Mouse (Mus musculus): ENCODE data around the gene Atp1a4. TPM values are rescaled to one million over a fixed set of nuclear protein-coding genes. Genes with fewer than 3 reads are reported as not detected.

Atp1a4 gene
- polyA plus RNA-seq, 1 experiment from 2014 or later: not detected

DNA sequence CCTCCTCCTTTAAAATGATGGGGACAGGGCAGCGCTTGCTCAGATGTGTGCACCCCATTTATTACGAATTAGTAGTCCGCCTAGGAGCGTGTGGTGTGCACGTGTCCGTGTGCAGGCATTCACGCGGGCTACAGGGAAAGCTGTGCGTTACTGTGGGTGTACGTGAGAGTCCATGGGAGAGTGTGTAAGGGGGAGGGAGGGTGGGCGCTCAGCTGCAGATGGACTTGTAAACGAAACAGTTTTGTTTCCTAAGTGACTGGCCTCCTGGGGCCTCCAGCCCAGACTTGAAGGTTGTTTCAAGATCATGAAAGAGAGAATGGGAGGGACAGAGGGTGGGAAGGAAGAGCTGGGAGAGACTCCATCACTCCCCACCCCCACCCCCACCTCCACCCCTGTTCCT, 43.0 kb upstream of the Atp1a4 start:
- no peak overlapping the region for H3K9ac ChIP-seq (ENCODE audit: low read depth, low read length)
- H3K4me1 ChIP-seq (ENCODE audit: control insufficient read depth, low read depth, low read length): peaks cover 22% of the 10 kb centered on the region
- no peaks in the 10 kb centered on the region; the same call in none of the 2 replicates for H3K27me3 ChIP-seq (ENCODE audit: control insufficient read depth, insufficient read depth, low read depth, low read length)
- no peaks in the 10 kb centered on the region for H3K9me3 ChIP-seq (replicated peaks; ENCODE audit: control insufficient read depth, low read length)
- ATAC-seq (ENCODE audit: low read depth): no peak
- H3K4me3 ChIP-seq (ENCODE audit: low read depth, low read length): no peak overlapping the region
- 71% methylated on average over 12 of the region's 12 CpGs for WGBS (ENCODE audit: insufficient replicate concordance)
- no peaks in the 10 kb centered on the region for H3K36me3 ChIP-seq (ENCODE audit: control insufficient read depth, insufficient read depth)
- H3K27ac ChIP-seq (ENCODE audit: low read length): no peak overlapping the region
- H3K4me2 ChIP-seq (ENCODE audit: low read depth, low read length): no peak overlapping the region

DNA sequence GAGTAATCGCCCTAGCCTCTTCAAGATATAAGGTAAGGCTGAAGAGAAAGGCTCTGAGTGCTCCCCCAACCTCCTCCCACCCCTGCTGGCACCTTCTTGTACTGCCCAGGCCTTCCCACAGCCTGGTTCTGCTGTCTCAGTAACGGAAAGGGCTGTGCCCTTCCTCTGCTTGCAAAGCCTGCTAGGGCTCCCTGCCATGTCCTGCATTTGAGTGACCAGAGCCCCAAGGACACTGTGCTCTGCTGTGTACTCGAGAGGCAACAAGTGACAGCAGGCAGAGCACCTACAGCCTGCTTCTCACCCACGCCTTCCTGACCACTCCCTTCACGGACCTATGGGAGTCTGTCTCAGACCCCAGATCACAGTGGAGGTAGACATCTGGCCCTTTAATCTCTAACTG, 42.0 kb upstream of the Atp1a4 start:
- 45% methylated on average over 5 of the region's 5 CpGs for WGBS (ENCODE audit: insufficient replicate concordance)
- no peak overlapping the region for H3K4me3 ChIP-seq (ENCODE audit: low read depth, low read length)

DNA sequence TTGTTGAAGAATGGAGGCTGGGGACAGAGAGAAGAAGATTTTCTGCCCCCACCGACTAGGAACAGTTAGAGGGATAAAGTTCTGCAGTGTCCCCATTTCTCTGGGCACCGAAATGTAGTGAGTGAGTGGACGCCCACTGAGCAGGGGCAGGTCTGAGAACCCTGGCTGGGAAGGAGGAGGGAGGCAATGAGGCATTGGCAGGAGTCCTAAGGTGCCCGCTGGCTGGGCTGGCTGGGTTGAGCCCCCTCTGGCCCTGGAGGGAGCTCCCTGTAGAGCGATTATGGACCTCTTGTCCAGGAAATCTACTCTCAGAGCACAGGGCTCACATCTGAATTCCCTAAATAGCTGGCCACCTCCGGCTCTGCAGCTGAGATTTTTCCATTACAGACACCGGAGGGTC, 41.3 kb upstream of the Atp1a4 start:
- H3K9me3 ChIP-seq (replicated peaks; ENCODE audit: control insufficient read depth, low read length): no peaks in the 10 kb centered on the region
- H3K4me2 ChIP-seq (ENCODE audit: low read depth, low read length): no peak overlapping the region
- H3K27ac ChIP-seq (ENCODE audit: low read length): no peak overlapping the region
- peaks cover 12% of the 10 kb centered on the region for H3K4me1 ChIP-seq (ENCODE audit: control insufficient read depth, low read depth, low read length)
- H3K4me3 ChIP-seq (ENCODE audit: low read depth, low read length): no peak overlapping the region
- no peak for ATAC-seq (ENCODE audit: low read depth)
- no peak overlapping the region for H3K9ac ChIP-seq (ENCODE audit: low read depth, low read length)
- H3K36me3 ChIP-seq (ENCODE audit: control insufficient read depth, insufficient read depth): no peaks in the 10 kb centered on the region
- 51% methylated on average over 7 of the region's 7 CpGs for WGBS (ENCODE audit: insufficient replicate concordance)
- no peaks in the 10 kb centered on the region; the same call in none of the 2 replicates for H3K27me3 ChIP-seq (ENCODE audit: control insufficient read depth, insufficient read depth, low read depth, low read length)

More for the DNA sequence above, 42.0 kb upstream of the Atp1a4 start:
- H3K9me3 ChIP-seq (replicated peaks; ENCODE audit: control insufficient read depth, low read length): no peaks in the 10 kb centered on the region
- H3K36me3 ChIP-seq (ENCODE audit: control insufficient read depth, insufficient read depth): no peaks in the 10 kb centered on the region
- no peak overlapping the region for H3K27ac ChIP-seq (ENCODE audit: low read length)
- ATAC-seq (ENCODE audit: low read depth): no peak
- no peaks in the 10 kb centered on the region; the same call in none of the 2 replicates for H3K27me3 ChIP-seq (ENCODE audit: control insufficient read depth, insufficient read depth, low read depth, low read length)
- no peak overlapping the region for H3K9ac ChIP-seq (ENCODE audit: low read depth, low read length)
- no peak overlapping the region for H3K4me2 ChIP-seq (ENCODE audit: low read depth, low read length)
- H3K4me1 ChIP-seq (ENCODE audit: control insufficient read depth, low read depth, low read length): peaks cover 18% of the 10 kb centered on the region

DNA sequence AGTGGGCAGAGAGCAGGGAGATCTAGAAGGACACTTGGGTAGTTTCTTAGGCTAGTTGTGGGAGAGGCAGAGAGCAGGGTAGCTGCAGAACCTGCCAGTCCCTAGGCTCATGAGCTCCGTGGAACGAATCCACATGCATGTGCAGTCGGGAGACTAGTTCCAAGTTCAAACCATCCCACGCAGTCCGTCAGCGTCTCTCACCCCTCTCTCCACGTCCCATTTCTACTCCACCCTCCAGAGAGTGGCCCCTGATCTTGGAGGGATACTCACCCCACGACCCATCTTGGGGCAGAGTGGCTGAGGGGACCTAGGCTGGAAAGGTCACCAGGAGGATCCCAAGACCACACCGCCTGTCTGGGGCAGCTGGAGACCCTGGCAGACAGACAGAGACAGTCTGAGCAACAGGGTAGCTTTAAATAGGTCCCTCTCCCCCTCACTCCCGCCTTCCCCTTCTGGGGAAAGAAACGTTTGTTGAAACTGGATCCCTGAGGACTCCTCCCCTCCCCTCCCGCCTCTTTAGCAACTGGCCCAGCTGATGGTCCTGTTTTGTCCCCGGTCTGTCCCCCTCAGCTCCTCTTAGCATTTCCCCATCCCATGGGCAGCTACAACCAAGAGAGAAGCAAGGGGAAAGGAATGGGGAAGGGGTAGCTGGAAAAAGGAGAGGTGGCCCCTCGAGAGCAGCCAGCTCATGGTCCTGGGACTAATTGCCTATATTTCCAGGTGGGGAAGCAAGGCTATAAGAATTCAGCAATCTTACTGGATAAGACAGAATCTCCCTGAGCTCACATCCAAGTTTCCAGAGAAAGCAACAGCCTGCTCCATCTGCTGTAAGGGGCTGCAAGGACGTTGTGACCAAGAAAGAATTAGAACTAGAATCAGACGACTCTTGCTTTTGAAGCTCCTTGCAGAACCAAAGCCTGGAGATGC, 39.7 kb upstream of the Atp1a4 start, which contains the start of gene Atp1a2:
Gene Atp1a2 (minus strand): TSS at position 454 of the 927 bp plus-strand sequence.
- Histone ChIP-seq H3K9ac (ENCODE audit: low read depth, low read length) (no peak within 1 kb of the TSS), H3K27me3 (ENCODE audit: control insufficient read depth, insufficient read depth, low read depth, low read length) (no peaks in the 10 kb centered on the region; the same call in none of the 2 replicates), H3K4me1 (ENCODE audit: control insufficient read depth, low read depth, low read length) (peaks cover 5% of the 10 kb centered on the region), H3K4me3 (ENCODE audit: low read depth, low read length) (no peak within 1 kb of the TSS), H3K27ac (ENCODE audit: low read length) (no peak within 1 kb of the TSS), H3K9me3 (replicated peaks; ENCODE audit: control insufficient read depth, low read length) (no peaks in the 10 kb centered on the region), H3K36me3 (ENCODE audit: control insufficient read depth, insufficient read depth) (no peaks in the 10 kb centered on the region), H3K4me2 (ENCODE audit: low read depth, low read length) (no peak within 1 kb of the TSS)
- 9% methylated on average over 16 of the region's 16 CpGs for whole genome bisulfite sequencing (ENCODE audit: insufficient replicate concordance)
- no peak for ATAC-seq (ENCODE audit: low read depth)

DNA sequence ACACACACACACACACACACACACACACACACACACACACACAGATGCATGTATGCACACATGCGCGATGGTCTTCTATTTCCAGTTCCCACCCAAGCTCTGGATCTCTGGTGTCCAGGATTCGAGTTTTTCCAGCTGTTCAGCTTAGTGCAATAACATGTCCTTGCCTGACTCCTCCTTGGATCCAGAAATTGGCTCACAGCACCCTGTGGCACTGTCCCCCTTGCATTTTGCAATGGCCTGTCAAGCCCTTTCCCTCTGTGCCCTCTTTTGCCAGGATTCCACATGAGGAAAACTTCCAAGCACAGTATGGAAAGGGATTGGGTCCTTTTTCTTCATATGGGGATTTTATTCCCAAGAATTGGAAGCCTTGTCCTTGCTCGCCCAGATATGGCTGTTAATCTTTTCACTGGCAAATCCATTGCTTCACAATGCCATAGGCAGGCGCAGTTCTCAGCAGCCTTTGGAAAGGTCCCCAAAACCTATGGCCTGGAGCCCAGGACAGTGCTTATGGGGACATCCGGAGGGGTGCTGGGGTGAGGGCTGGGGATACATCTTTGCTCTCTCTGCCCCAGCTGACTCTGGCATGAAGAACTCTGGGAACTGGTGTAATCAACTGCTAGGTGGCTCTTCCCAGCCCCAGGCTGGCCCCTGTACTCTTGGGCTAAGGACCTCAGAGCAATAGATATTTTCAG, 38.7 kb upstream of the Atp1a4 start:
- no peaks in the 10 kb centered on the region for H3K4me1 ChIP-seq (ENCODE audit: control insufficient read depth, low read depth, low read length)
- no peak overlapping the region for H3K4me2 ChIP-seq (ENCODE audit: low read depth, low read length)
- H3K9me3 ChIP-seq (replicated peaks; ENCODE audit: control insufficient read depth, low read length): no peaks in the 10 kb centered on the region
- WGBS (ENCODE audit: insufficient replicate concordance): 64% methylated on average over 6 of the region's 6 CpGs
- no peak overlapping the region for H3K27ac ChIP-seq (ENCODE audit: low read length)
- H3K27me3 ChIP-seq (ENCODE audit: control insufficient read depth, insufficient read depth, low read depth, low read length): no peaks in the 10 kb centered on the region; the same call in none of the 2 replicates
- no peak overlapping the region for H3K9ac ChIP-seq (ENCODE audit: low read depth, low read length)
- no peak for ATAC-seq (ENCODE audit: low read depth)
- no peak overlapping the region for H3K4me3 ChIP-seq (ENCODE audit: low read depth, low read length)
- H3K36me3 ChIP-seq (ENCODE audit: control insufficient read depth, insufficient read depth): no peaks in the 10 kb centered on the region

DNA sequence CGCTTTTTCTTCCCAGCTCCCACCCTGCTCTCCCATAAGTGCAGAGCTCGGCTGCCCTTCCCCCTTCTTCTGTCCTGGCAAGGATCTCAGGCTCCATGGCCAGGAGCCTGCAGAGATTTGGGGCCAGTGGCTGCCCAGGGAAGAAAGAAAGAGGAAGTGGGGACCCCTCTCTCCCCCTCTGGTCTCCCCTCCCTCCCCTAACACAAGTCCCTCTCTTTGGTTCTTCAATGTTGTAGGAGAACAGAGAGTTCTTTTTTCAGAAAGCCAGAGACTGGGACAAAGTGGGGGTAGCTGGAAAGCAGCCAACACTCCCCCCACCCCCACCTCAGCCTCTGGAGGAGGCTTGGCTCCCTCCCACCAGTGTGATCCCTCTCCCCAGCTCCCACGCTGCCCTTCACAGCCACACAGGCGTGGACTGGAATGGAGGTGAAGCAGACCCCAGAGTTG, 37.6 kb upstream of the Atp1a4 start:
- H3K4me1 ChIP-seq (ENCODE audit: control insufficient read depth, low read depth, low read length): no peaks in the 10 kb centered on the region
- no peak overlapping the region for H3K9ac ChIP-seq (ENCODE audit: low read depth, low read length)
- no peaks in the 10 kb centered on the region for H3K36me3 ChIP-seq (ENCODE audit: control insufficient read depth, insufficient read depth)
- no peaks in the 10 kb centered on the region for H3K9me3 ChIP-seq (replicated peaks; ENCODE audit: control insufficient read depth, low read length)
- WGBS (ENCODE audit: insufficient replicate concordance): 51% methylated on average over 4 of the region's 4 CpGs
- no peak overlapping the region for H3K4me2 ChIP-seq (ENCODE audit: low read depth, low read length)
- no peak overlapping the region for H3K4me3 ChIP-seq (ENCODE audit: low read depth, low read length)
- no peak for ATAC-seq (ENCODE audit: low read depth)
- no peak overlapping the region for H3K27ac ChIP-seq (ENCODE audit: low read length)
- H3K27me3 ChIP-seq (ENCODE audit: control insufficient read depth, insufficient read depth, low read depth, low read length): no peaks in the 10 kb centered on the region; the same call in none of the 2 replicates

DNA sequence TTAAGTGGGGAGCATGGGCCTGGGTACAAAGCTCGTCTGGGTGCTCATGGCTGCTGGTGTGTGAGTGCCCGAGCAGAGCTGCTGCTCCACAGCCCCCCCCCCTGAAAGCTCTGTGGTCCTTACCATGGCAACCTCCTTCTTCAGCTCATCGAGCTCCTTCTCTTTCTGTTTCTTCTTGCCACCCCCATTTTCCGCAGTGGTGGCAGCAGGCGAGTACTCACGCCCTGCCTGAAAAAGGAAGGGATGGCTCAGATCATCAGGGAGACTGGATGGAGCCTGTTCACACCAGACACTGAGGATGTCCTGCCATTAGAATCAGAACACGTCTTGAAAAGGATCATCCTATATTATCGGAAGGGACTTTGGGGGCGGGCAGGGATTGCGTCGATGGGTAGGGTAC, 35.2 kb upstream of the Atp1a4 start:
- no peak for ATAC-seq (ENCODE audit: low read depth)
- Histone ChIP-seq H3K4me2 (ENCODE audit: low read depth, low read length) (no peak overlapping the region), H3K27me3 (ENCODE audit: control insufficient read depth, insufficient read depth, low read depth, low read length) (no peaks in the 10 kb centered on the region; the same call in none of the 2 replicates), H3K9me3 (replicated peaks; ENCODE audit: control insufficient read depth, low read length) (no peaks in the 10 kb centered on the region), H3K4me1 (ENCODE audit: control insufficient read depth, low read depth, low read length) (no peaks in the 10 kb centered on the region), H3K27ac (ENCODE audit: low read length) (no peak overlapping the region), H3K9ac (ENCODE audit: low read depth, low read length) (no peak overlapping the region), H3K36me3 (ENCODE audit: control insufficient read depth, insufficient read depth) (no peaks in the 10 kb centered on the region), H3K4me3 (ENCODE audit: low read depth, low read length) (no peak overlapping the region)
- 72% methylated on average over 11 of the region's 11 CpGs for WGBS (ENCODE audit: insufficient replicate concordance)

DNA sequence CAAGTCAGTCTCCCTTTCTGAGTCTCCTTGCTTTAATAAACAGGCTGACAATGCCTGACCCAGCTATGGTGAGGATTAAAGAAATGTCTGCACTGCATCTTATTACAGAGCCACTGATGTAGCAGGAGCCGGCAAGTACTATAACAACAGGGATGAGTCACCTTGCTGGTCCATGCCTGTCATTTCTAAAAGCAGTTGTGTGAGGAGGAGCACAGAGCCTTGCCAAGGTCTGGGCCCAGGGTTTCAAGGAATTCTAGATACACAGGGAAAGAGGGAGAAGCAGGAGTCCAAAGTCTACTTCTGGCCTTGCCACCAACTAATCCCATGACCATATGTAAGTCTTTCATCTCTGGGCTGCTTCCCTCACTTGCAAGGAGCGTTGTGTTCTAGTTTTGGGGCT, 34.7 kb upstream of the Atp1a4 start:
- Histone ChIP-seq H3K27ac (ENCODE audit: low read length) (no peak overlapping the region), H3K4me2 (ENCODE audit: low read depth, low read length) (no peak overlapping the region), H3K36me3 (ENCODE audit: control insufficient read depth, insufficient read depth) (no peaks in the 10 kb centered on the region), H3K27me3 (ENCODE audit: control insufficient read depth, insufficient read depth, low read depth, low read length) (no peaks in the 10 kb centered on the region; the same call in none of the 2 replicates), H3K9ac (ENCODE audit: low read depth, low read length) (no peak overlapping the region), H3K4me1 (ENCODE audit: control insufficient read depth, low read depth, low read length) (no peaks in the 10 kb centered on the region), H3K4me3 (ENCODE audit: low read depth, low read length) (no peak overlapping the region), H3K9me3 (replicated peaks; ENCODE audit: control insufficient read depth, low read length) (no peaks in the 10 kb centered on the region)
- ATAC-seq (ENCODE audit: low read depth): no peak
- 63% methylated on average over 2 of the region's 2 CpGs for WGBS (ENCODE audit: insufficient replicate concordance)

DNA sequence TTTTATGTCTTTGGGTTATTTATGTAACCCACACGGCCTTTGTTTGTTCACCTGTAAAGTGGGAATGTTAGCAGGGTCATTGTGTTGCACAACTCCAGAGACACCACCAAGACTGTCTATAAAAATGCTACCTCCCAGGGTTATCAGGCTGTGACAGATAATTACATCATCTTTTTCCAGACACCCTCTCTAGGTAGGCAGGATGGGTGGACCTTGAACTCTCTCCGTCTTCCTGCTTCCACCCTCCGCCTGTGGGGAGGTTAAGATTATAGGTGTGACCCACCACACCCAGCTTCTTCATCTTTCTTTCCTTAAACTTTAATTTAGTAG, 31.4 kb upstream of the Atp1a4 start:
- no peak for ATAC-seq (ENCODE audit: low read depth)
- WGBS (ENCODE audit: insufficient replicate concordance): 28% methylated on average over 3 of the region's 3 CpGs
- no peak overlapping the region for H3K27ac ChIP-seq (ENCODE audit: low read length)

More for the DNA sequence above, 31.4 kb upstream of the Atp1a4 start:
- no peaks in the 10 kb centered on the region for H3K27me3 ChIP-seq (ENCODE audit: control insufficient read depth, insufficient read depth, low read depth, low read length)
- H3K9ac ChIP-seq (ENCODE audit: low read depth, low read length): no peak overlapping the region
- H3K4me3 ChIP-seq (ENCODE audit: low read depth, low read length): no peak overlapping the region
- no peak overlapping the region for H3K4me2 ChIP-seq (ENCODE audit: low read depth, low read length)
- no peaks in the 10 kb centered on the region for H3K4me1 ChIP-seq (ENCODE audit: control insufficient read depth, low read depth, low read length)
- H3K36me3 ChIP-seq (ENCODE audit: control insufficient read depth, insufficient read depth): no peaks in the 10 kb centered on the region
- H3K9me3 ChIP-seq (replicated peaks; ENCODE audit: control insufficient read depth, low read length): no peaks in the 10 kb centered on the region

Measured in liver, embryonic 16.5 days (tissue).